Mouse (Mus musculus) activated CD4-positive, CD25-positive, alpha-beta regulatory T cell, adult 4 months (primary cell): ENCODE results near the gene H2afy. TPM values are rescaled to one million over a fixed set of nuclear protein-coding genes. Genes with fewer than 3 reads are reported as not detected.

Experiments
- ATAC-seq: one replicate; pipeline ENCODE4 v1.8.0; 2017
- polyA plus RNA-seq, 2 experiments: library from polyadenylated mRNA; unstranded; fragments of 100-300 nt; shearing (Covaris generic); gene quantifications; one replicate each; pipeline ENCODE4 v1.2.1; 2017

The H2afy gene
- 100 to 1,000 TPM; 121 to 136 TPM for polyA plus RNA-seq

- no peak for ATAC-seq
Measured at GRCm38 (mm10) chr13:56136200-56136599, at the start of gene H2afy. Gene H2afy (minus strand): TSS chr13:56136361.

- no peak for ATAC-seq
Measured at GRCm38 (mm10) chr13:56183687-56184086, 47.5 kb upstream of the H2afy start.

- no peak for ATAC-seq
Measured at GRCm38 (mm10) chr13:56181424-56181823, 45.3 kb upstream of the H2afy start.

- ATAC-seq, result no peak
Measured at GRCm38 (mm10) chr13:56178416-56179035, 42.4 kb upstream of the H2afy start, which contains the start of gene Tifab. Gene Tifab (minus strand): TSS chr13:56178885.

GRCm38 (mm10) chr13:56176310-56176709, 40.1 kb upstream of the H2afy start:
- ATAC-seq, result no peak

- no peak for ATAC-seq
Measured at GRCm38 (mm10) chr13:56175848-56176247, 39.7 kb upstream of the H2afy start.

- ATAC-seq, result no peak
Measured at GRCm38 (mm10) chr13:56172901-56173545, 36.9 kb upstream of the H2afy start.

- no peak for ATAC-seq
Measured at GRCm38 (mm10) chr13:56172106-56172505, 35.9 kb upstream of the H2afy start.

- ATAC-seq, result no peak
Measured at GRCm38 (mm10) chr13:56168403-56168781, 32.2 kb upstream of the H2afy start.

GRCm38 (mm10) chr13:56167446-56168402, 31.6 kb upstream of the H2afy start:
- ATAC-seq, result no peak

- ATAC-seq, result no peak
Measured at GRCm38 (mm10) chr13:56165561-56165960, 29.4 kb upstream of the H2afy start.

- no peak for ATAC-seq
Measured at GRCm38 (mm10) chr13:56164372-56164771, 28.2 kb upstream of the H2afy start.

GRCm38 (mm10) chr13:56163751-56164150, 27.6 kb upstream of the H2afy start:
- ATAC-seq, result no peak

- ATAC-seq, result no peak
Measured at GRCm38 (mm10) chr13:56162859-56163258, 26.7 kb upstream of the H2afy start.

- ATAC-seq, result no peak
Measured at GRCm38 (mm10) chr13:56159614-56160363, 23.6 kb upstream of the H2afy start.

- no peak for ATAC-seq
Measured at GRCm38 (mm10) chr13:56159016-56159601, 22.9 kb upstream of the H2afy start.

GRCm38 (mm10) chr13:56155671-56156070, 19.5 kb upstream of the H2afy start:
- no peak for ATAC-seq

GRCm38 (mm10) chr13:56155048-56155447, 18.9 kb upstream of the H2afy start:
- ATAC-seq, result no peak

GRCm38 (mm10) chr13:56152773-56153460, 16.8 kb upstream of the H2afy start:
- ATAC-seq, result peak; percentile 27

- peak; percentile 70 for ATAC-seq
Measured at GRCm38 (mm10) chr13:56151404-56152226, 15.5 kb upstream of the H2afy start.
